Comparison of ENCODE assay signal across 16 mouse cellular contexts in genomic region chr5:110564986-110565644, GRCm38 (mm10). TPM values are rescaled to one million over a fixed set of nuclear protein-coding genes. Genes with fewer than 3 reads are reported as not detected.
DNase-seq lines count a peak whose midpoint lies in the region; ATAC-seq lines count a peak whose summit lies in the region.
"Had no signal": no experiment of that assay in that cellular context is flagged by ENCODE, and none has a peak within 500 bp of the region (broad histone marks: within the 10 kb centered on the region; RNA-seq: fewer than 3 reads in every experiment).

No protein-coding gene starts in this region.

- no peak overlapping the region for H3K4me2 ChIP-seq in intestine, embryonic 15.5 days (replicated peaks)
- no peak overlapping the region for H3K4me2 ChIP-seq in intestine, embryonic 16.5 days (ENCODE audit: low read depth, low read length)
- H3K4me2 ChIP-seq in embryonic facial prominence, embryonic 11.5 days (ENCODE audit: low read depth, low read length) = no peak overlapping the region
- H3K4me2 ChIP-seq: hindbrain, embryonic 12.5 days; liver, embryonic 15.5 days had no signal

- WGBS in intestine, embryonic 15.5 days = 30% methylated on average over 4 of the region's 4 CpGs
- 34% methylated on average over 4 of the region's 4 CpGs for WGBS in intestine, embryonic 16.5 days
- WGBS in embryonic facial prominence, embryonic 11.5 days = 29% methylated on average over 4 of the region's 4 CpGs

- no peaks in the 10 kb centered on the region for H3K36me3 ChIP-seq in intestine, embryonic 15.5 days
- no peaks in the 10 kb centered on the region for H3K36me3 ChIP-seq in intestine, embryonic 16.5 days (ENCODE audit: control insufficient read depth, insufficient read depth, low read length)
- H3K36me3 ChIP-seq in embryonic facial prominence, embryonic 11.5 days (replicated peaks; ENCODE audit: control insufficient read depth, insufficient read depth, low read depth, low read length) = no peaks in the 10 kb centered on the region
- H3K36me3 ChIP-seq: hindbrain, embryonic 12.5 days; liver, embryonic 15.5 days had no signal

- DNase-seq in 3134 (ENCODE audit: extremely low read depth, insufficient read length, low spot score) = peak; percentile 72
- peak; percentile 56 for DNase-seq in Muller cell, postnatal 12 days (ENCODE audit: inconsistent ontology term)
- DNase-seq in embryonic facial prominence, embryonic 11.5 days (ENCODE audit: low spot score) = peak; percentile 11
- no peak for DNase-seq in adrenal gland, postnatal 10 days
- DNase-seq in heart, postnatal 4 days = no peak
- no peak for DNase-seq in cerebellum, postnatal 36 days
- DNase-seq: adrenal gland, postnatal 36 days; cerebellum, adult 9-10 months; kidney, postnatal 25 days; thymus, postnatal 36 days had no signal

- no peak overlapping the region for H3K9ac ChIP-seq in intestine, embryonic 15.5 days
- no peak overlapping the region for H3K9ac ChIP-seq in intestine, embryonic 16.5 days (ENCODE audit: low read depth, low read length)
- no peak overlapping the region for H3K9ac ChIP-seq in embryonic facial prominence, embryonic 11.5 days (replicated peaks; ENCODE audit: low read length)
- H3K9ac ChIP-seq: hindbrain, embryonic 12.5 days; liver, embryonic 15.5 days had no signal

- H3K4me1 ChIP-seq in intestine, embryonic 15.5 days (replicated peaks) = no peaks in the 10 kb centered on the region
- 0 out of 2 replicates have a peak, but pooled peaks cover 6% of the 10 kb centered on the region for H3K4me1 ChIP-seq in intestine, embryonic 16.5 days (ENCODE audit: control insufficient read depth, insufficient read depth, low read length)
- no peaks in the 10 kb centered on the region for H3K4me1 ChIP-seq in embryonic facial prominence, embryonic 11.5 days (ENCODE audit: control insufficient read depth, insufficient read depth, low read length)

- peak; percentile 58; the same call in 1 of the 2 replicates for ATAC-seq in intestine, embryonic 15.5 days
- no peak for ATAC-seq in intestine, embryonic 16.5 days
- ATAC-seq in embryonic facial prominence, embryonic 11.5 days (replicated peaks; ENCODE audit: insufficient number of reproducible peaks, low FRiP score, low TSS enrichment, low read depth) = 0 out of 2 replicates have a peak, but pooled peaks have one; percentile 59

- H3K9me3 ChIP-seq in intestine, embryonic 15.5 days = no peaks in the 10 kb centered on the region
- no peaks in the 10 kb centered on the region for H3K9me3 ChIP-seq in intestine, embryonic 16.5 days (ENCODE audit: control insufficient read depth, low read length)
- H3K9me3 ChIP-seq in embryonic facial prominence, embryonic 11.5 days (replicated peaks; ENCODE audit: control insufficient read depth, low read length) = no peaks in the 10 kb centered on the region
- H3K9me3 ChIP-seq: hindbrain, embryonic 12.5 days; liver, embryonic 15.5 days had no signal

- no peak overlapping the region for H3K27ac ChIP-seq in intestine, embryonic 15.5 days
- no peak overlapping the region for H3K27ac ChIP-seq in intestine, embryonic 16.5 days (ENCODE audit: low read length)
- no peak overlapping the region for H3K27ac ChIP-seq in embryonic facial prominence, embryonic 11.5 days (replicated peaks; ENCODE audit: low read depth, low read length)
- H3K27ac ChIP-seq: hindbrain, embryonic 12.5 days; liver, embryonic 15.5 days had no signal

- no peaks in the 10 kb centered on the region for H3K27me3 ChIP-seq in intestine, embryonic 15.5 days (replicated peaks)
- no peaks in the 10 kb centered on the region for H3K27me3 ChIP-seq in intestine, embryonic 16.5 days (replicated peaks; ENCODE audit: control insufficient read depth, insufficient read depth, low read length)
- H3K27me3 ChIP-seq in embryonic facial prominence, embryonic 11.5 days (ENCODE audit: control insufficient read depth, insufficient read depth, low read length) = no peaks in the 10 kb centered on the region
- H3K27me3 ChIP-seq: hindbrain, embryonic 12.5 days; liver, embryonic 15.5 days had no signal

- H3K4me3 ChIP-seq in intestine, embryonic 15.5 days (replicated peaks) = no peak overlapping the region
- H3K4me3 ChIP-seq in intestine, embryonic 16.5 days (ENCODE audit: low read length) = no peak overlapping the region
- no peak overlapping the region for H3K4me3 ChIP-seq in embryonic facial prominence, embryonic 11.5 days (ENCODE audit: low read depth, low read length)
- H3K4me3 ChIP-seq: erythroblast, embryonic 14.5 days; hindbrain, embryonic 12.5 days; liver, embryonic 15.5 days had no signal

RNA-seq across cellular contexts. Expression of gene Galnt9, which starts 21.0 kb away (rescaled TPM):
- polyA plus RNA-seq in intestine, embryonic 15.5 days (2015; fragmentation: Nextera tagmentation; extraction: Ambion mirVana) = 0.36 and 0.53 TPM in 2 replicates
- polyA plus RNA-seq in intestine, embryonic 16.5 days (2015; fragmentation: Nextera tagmentation; extraction: Ambion mirVana) = 0.27 and 0.39 TPM in 2 replicates
- 0.50 and 2.0 TPM in 2 replicates for polyA plus RNA-seq in embryonic facial prominence, embryonic 11.5 days (2014; fragmentation: Nextera tagmentation; extraction: Ambion mirVana)
- under 1 TPM; 0.27 to 0.30 TPM for total RNA-seq in adrenal gland, postnatal 10 days (2021)
- total RNA-seq in heart, postnatal 4 days (2021) = not detected
- total RNA-seq: heart, adult 8-10 months had no signal

Comparison
In these comparisons a context has a peak if more than half of its experiments do, and no peak if none do; other contexts are left out.
1. DNase-seq: peak in 3134 (single experiment), Muller cell, postnatal 12 days (single experiment) and embryonic facial prominence, embryonic 11.5 days (single experiment); none in adrenal gland, postnatal 10 days (single experiment), heart, postnatal 4 days (single experiment) and cerebellum, postnatal 36 days (0 of 2).